In genomic region chr6:49655241-49655640, GRCm38 (mm10) we compare ENCODE assay signal across 26 mouse cellular contexts.
"Had no signal": no experiment of that assay in that cellular context is flagged by ENCODE, and none has a peak within 500 bp of the region (broad histone marks: within the 10 kb centered on the region; RNA-seq: fewer than 3 reads in every experiment).

No protein-coding gene starts in this region.

- H3K4me3 ChIP-seq: heart, embryonic 13.5 days; heart, embryonic 15.5 days; hindbrain, embryonic 13.5 days; hindbrain, embryonic 15.5 days; kidney, embryonic 15.5 days; limb, embryonic 13.5 days; limb, embryonic 15.5 days; liver, embryonic 12.5 days had no signal

- H3K4me2 ChIP-seq: heart, embryonic 11.5 days; heart, embryonic 13.5 days; heart, embryonic 15.5 days; hindbrain, embryonic 13.5 days; hindbrain, embryonic 15.5 days; kidney, embryonic 15.5 days; limb, embryonic 13.5 days; limb, embryonic 15.5 days; liver, embryonic 12.5 days had no signal

- H3K4me1 ChIP-seq: heart, embryonic 15.5 days; hindbrain, embryonic 13.5 days; limb, embryonic 13.5 days; limb, embryonic 15.5 days; liver, embryonic 12.5 days had no signal

- H3K9ac ChIP-seq: heart, embryonic 13.5 days; heart, embryonic 15.5 days; hindbrain, embryonic 13.5 days; hindbrain, embryonic 15.5 days; kidney, embryonic 15.5 days; limb, embryonic 13.5 days; limb, embryonic 15.5 days; liver, embryonic 12.5 days; liver, embryonic 14.5 days had no signal

- H3K27me3 ChIP-seq: heart, embryonic 15.5 days; hindbrain, embryonic 13.5 days; hindbrain, embryonic 15.5 days; kidney, embryonic 15.5 days; limb, embryonic 15.5 days; liver, embryonic 12.5 days had no signal

- DNase-seq: gastrocnemius, postnatal 14 days; gastrocnemius, postnatal 36 days; heart, adult 18-20 months; heart, postnatal 14 days; heart, postnatal 36 days; kidney, adult 11 months; kidney, adult 2 months; kidney, adult 9 months; kidney, postnatal 14 days; kidney, postnatal 36 days; layer of hippocampus, adult 9-11 months; layer of hippocampus, postnatal 36 days; left cerebral cortex, postnatal 4 days had no signal

- H3K9me3 ChIP-seq: heart, embryonic 13.5 days; heart, embryonic 15.5 days; hindbrain, embryonic 13.5 days; hindbrain, embryonic 15.5 days; kidney, embryonic 15.5 days; limb, embryonic 13.5 days; limb, embryonic 15.5 days; liver, embryonic 12.5 days had no signal

- ATAC-seq: hindbrain, postnatal 0 days; intestine, embryonic 16.5 days; liver, embryonic 12.5 days had no signal

- H3K27ac ChIP-seq: heart, embryonic 13.5 days; heart, embryonic 15.5 days; hindbrain, embryonic 13.5 days; hindbrain, embryonic 15.5 days; hindbrain, postnatal 0 days; kidney, postnatal 0 days; limb, embryonic 13.5 days; limb, embryonic 15.5 days; liver, embryonic 12.5 days; liver, embryonic 14.5 days had no signal

- H3K36me3 ChIP-seq: heart, embryonic 13.5 days; heart, embryonic 15.5 days; hindbrain, embryonic 13.5 days; hindbrain, embryonic 15.5 days; kidney, embryonic 15.5 days; limb, embryonic 13.5 days; limb, embryonic 15.5 days; liver, embryonic 12.5 days had no signal
